Mouse (Mus musculus) midbrain, postnatal 0 days (tissue): ENCODE data around the gene Sgf29. TPM values are rescaled to one million over a fixed set of nuclear protein-coding genes. Genes with fewer than 3 reads are reported as not detected.
"Not testable (repeated sequence)": the region's sequence is repeated elsewhere in the genome, so short reads cannot be mapped to it uniquely, and the experiment has no call there.

Experiments
- ATAC-seq: fragments of 200-750 bp; cut with Nextera tagmentation; 2 replicates; pipeline ENCODE4 v1.8.0; 2017; ENCODE audit warnings: moderate number of reproducible peaks, mild to moderate bottlenecking, moderate TSS enrichment, moderate library complexity; ENCODE audit not compliant: low FRiP score
- DNase-seq: peaks from one replicate; pipeline ENCODE4 v3.0.0-alpha.2; 2015; ENCODE audit warnings: low spot score
- H3K27ac ChIP-seq: fragments of 300-500 bp; sonication (generic); 2 replicates; pipeline ENCODE4 v1.5.1; 2014; ENCODE audit warnings: low read depth, mild to moderate bottlenecking, low read length, mixed read lengths
- H3K27me3 ChIP-seq: fragments of 300-500 bp; sonication (generic); 2 replicates; pipeline ENCODE4 v1.6.1; 2014; ENCODE audit warnings: low read length, control low read depth, mixed read lengths; ENCODE audit not compliant: insufficient read depth
- H3K36me3 ChIP-seq: fragments of 300-500 bp; sonication (generic); 2 replicates; pipeline ENCODE4 v1.6.1; 2014; ENCODE audit warnings: low read length, control low read depth, mixed read lengths; ENCODE audit not compliant: insufficient read depth
- H3K4me1 ChIP-seq: fragments of 300-500 bp; sonication (generic); 2 replicates; pipeline ENCODE4 v1.6.1; 2014; ENCODE audit warnings: mild to moderate bottlenecking, control low read depth, antibody characterized with exemption, low read length, mixed read lengths; ENCODE audit not compliant: insufficient read depth
- H3K4me2 ChIP-seq: fragments of 300-500 bp; sonication (generic); 2 replicates; pipeline ENCODE4 v1.6.1; 2014; ENCODE audit warnings: low read depth, mild to moderate bottlenecking, low read length, mixed read lengths; ENCODE audit not compliant: poor library complexity, severe bottlenecking
- H3K4me3 ChIP-seq: fragments of 300-500 bp; sonication (generic); 2 replicates; pipeline ENCODE4 v1.5.1; 2014; ENCODE audit warnings: low read depth, mild to moderate bottlenecking, low read length, moderate library complexity
- H3K9ac ChIP-seq: fragments of 300-500 bp; sonication (generic); replicated peaks from 2 replicates; pipeline ENCODE4 v1.6.1; 2014; ENCODE audit warnings: mild to moderate bottlenecking, low read length, moderate library complexity, mixed read lengths; ENCODE audit not compliant: poor library complexity, severe bottlenecking
- H3K9me3 ChIP-seq: fragments of 300-500 bp; sonication (generic); 2 replicates; pipeline ENCODE4 v1.6.1; 2016; ENCODE audit warnings: low read length, control low read depth
- CTCF ChIP-seq: IDR thresholded peaks from 2 replicates; pipeline ENCODE4 v1.5.1; 2016; ENCODE audit warnings: antibody characterized with exemption, mild to moderate bottlenecking
- WGBS: fragments of 180-500 bp; shearing (Covaris S2); extraction: QIAGEN DNeasy Blood & Tissue Kit; methylation state at CpG from one replicate; pipeline ENCODE4 v1.1.7; 2014; 5-methylcytosine and 5-hydroxymethylcytosine counted together
- polyA plus RNA-seq: library from polyadenylated mRNA; unstranded; fragments of >200 nt; fragmentation: Nextera tagmentation; extraction: Ambion mirVana; gene quantifications from 2 replicates; pipeline ENCODE4 v1.2.1, GENCODE M21; 2015
- total RNA-seq: library from RNA; depleted of rRNA; stranded (reverse); fragments of >200 nt; gene quantifications from 2 replicates; pipeline ENCODE4 v1.2.3, GENCODE M21; 2014

The Sgf29 gene
- total and polyA plus RNA-seq, 2 experiments from 2014 or later, result 44.4 to 48.0 TPM

- no peak overlapping the region for H3K4me3 ChIP-seq
- no peaks in the 10 kb centered on the region for H3K27me3 ChIP-seq
- no peak overlapping the region for H3K27ac ChIP-seq
- no peak for DNase-seq
- H3K9me3 ChIP-seq, result no peaks in the 10 kb centered on the region
- no peaks in the 10 kb centered on the region for H3K36me3 ChIP-seq
- no peak overlapping the region for H3K4me2 ChIP-seq
- no peaks in the 10 kb centered on the region for H3K4me1 ChIP-seq
- no peak for TF ChIP-seq CTCF
- no peak for ATAC-seq
- H3K9ac ChIP-seq, result no peak overlapping the region
These were observed 13.7 kb upstream of the Sgf29 start for GRCm38 (mm10) chr7:126635375-126635774.

DNA sequence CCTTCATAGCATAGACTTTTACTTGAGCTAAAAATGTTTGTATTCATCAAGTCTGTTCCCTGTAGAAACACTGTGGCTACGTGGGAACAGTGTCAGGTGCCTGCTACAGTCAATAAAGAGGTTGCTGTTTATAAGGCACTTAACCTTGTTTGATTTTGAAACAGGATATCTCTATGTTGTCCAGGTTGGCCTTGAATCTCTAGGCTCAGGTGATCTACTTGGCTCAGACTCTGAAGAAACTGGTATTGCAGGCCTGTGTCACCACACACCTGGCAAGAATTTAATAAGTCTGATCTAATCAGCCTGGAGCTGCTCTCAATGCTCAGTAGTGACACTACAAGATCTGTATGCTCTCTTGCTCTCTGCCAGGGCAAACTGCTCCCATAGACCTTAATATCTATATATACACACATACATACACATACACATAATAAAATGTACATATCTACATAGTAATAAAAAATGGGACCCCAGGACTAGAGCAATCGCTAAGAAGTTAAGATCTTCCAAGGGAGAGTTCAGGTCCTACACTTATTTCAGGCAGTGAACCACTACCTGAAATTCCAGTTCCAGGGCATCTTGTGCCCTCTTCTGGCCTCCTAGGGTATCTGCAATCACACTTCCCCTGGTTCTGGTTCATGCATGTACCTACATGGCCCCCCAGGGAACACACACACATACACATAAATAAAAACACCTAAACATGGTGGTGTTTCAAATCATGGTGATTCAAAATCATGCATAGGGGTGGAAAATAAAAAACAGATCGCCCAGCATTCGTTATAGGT, 12.2 kb upstream of the Sgf29 start:
- no peaks in the 10 kb centered on the region for H3K27me3 ChIP-seq
- ATAC-seq (no peak), DNase-seq (peak; percentile 49)
- no peak overlapping the region for H3K4me3 ChIP-seq
- WGBS, result 14% methylated on average over 4 of the region's 4 CpGs
- TF ChIP-seq CTCF, result peak; percentile 75
- H3K36me3 ChIP-seq, result no peaks in the 10 kb centered on the region
- H3K9me3 ChIP-seq, result no peaks in the 10 kb centered on the region
- no peak overlapping the region for H3K27ac ChIP-seq
- H3K9ac ChIP-seq, result no peak overlapping the region
- no peaks in the 10 kb centered on the region for H3K4me1 ChIP-seq
- no peak overlapping the region for H3K4me2 ChIP-seq

GRCm38 (mm10) chr7:126642545-126643243, 6.4 kb upstream of the Sgf29 start:
- Histone ChIP-seq H3K4me1 (no peaks in the 10 kb centered on the region), H3K27ac (no peak overlapping the region), H3K4me2 (no peak overlapping the region), H3K9ac (no peak overlapping the region), H3K36me3 (no peaks in the 10 kb centered on the region), H3K4me3 (no peak overlapping the region), H3K9me3 (no peaks in the 10 kb centered on the region), H3K27me3 (no peaks in the 10 kb centered on the region)
- 78% methylated on average over 5 of the region's 5 CpGs for WGBS
- ATAC-seq (no peak), DNase-seq (no peak)
- peak; percentile 37 for TF ChIP-seq CTCF

DNA sequence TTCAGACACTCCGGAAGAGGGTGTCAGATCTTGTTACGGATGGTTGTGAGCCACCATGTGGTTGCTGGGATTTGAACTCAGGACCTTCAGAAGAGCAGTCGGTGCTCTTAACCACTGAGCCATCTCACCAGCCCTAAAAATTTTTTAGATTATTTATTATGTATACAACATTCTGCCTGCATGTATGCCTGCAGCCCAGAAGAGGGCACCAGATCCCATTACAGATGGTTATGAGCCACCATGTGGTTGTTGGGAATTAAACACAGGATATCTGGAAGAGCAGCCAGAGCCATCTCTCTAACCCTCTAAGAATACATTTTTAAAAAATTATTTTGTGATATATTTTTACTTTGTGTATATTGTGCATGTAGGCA, 5.9 kb upstream of the Sgf29 start:
- H3K4me1 ChIP-seq, H3K4me2 ChIP-seq, H3K9ac ChIP-seq, H3K4me3 ChIP-seq, H3K9me3 ChIP-seq, H3K36me3 ChIP-seq, ATAC-seq, H3K27ac ChIP-seq, H3K27me3 ChIP-seq: not testable (repeated sequence)
- TF ChIP-seq CTCF, result peak; percentile 77
- WGBS, result 68% methylated on average over 3 of the region's 3 CpGs
- DNase-seq, result peak; percentile 55

DNA sequence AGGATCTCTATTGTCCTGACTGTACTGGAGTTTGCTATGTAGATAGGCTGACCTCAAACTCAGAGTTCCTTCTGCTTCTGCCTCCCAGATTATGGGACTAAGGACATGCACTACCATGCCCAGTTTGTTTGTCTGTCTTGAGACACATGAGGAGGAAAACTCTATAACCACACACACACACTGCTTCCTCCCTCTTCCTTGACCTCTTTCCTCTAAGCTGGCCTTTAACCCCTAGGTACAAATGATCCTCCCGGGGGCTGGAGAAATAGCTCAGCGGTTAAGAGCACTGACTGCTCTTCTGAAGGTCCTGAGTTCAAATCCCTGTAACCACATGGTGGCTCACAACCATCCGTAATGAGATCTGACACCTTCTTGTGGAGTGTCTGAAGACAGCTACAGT, 4.8 kb upstream of the Sgf29 start:
- Histone ChIP-seq H3K27me3 (no peaks in the 10 kb centered on the region), H3K9me3 (no peaks in the 10 kb centered on the region), H3K4me2 (no peak overlapping the region), H3K4me1 (no peaks in the 10 kb centered on the region), H3K9ac (no peak overlapping the region), H3K4me3 (no peak overlapping the region), H3K36me3 (no peaks in the 10 kb centered on the region), H3K27ac (no peak overlapping the region)
- DNase-seq (no peak), ATAC-seq (no peak)
- 72% methylated on average over 3 of the region's 3 CpGs for WGBS
- TF ChIP-seq CTCF, result no peak

DNA sequence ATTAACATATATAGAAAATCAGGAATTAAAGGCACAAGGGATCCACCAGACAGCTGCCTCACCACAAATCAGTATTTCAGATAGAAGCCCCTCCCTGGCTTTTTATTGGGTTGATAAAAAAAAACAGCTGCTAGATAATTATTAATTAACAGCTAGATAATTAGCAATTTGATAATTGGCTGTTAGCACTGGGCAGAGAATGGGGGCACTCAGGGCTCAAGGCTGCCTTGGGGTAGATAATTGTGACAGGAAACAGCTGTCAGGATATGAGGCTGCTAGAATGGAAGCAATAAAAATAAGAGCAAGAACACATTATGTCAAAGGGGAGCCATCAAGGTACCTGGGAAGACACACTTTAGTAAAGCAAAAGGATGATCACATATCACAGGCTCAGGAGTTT, 4.2 kb upstream of the Sgf29 start:
- no peak for TF ChIP-seq CTCF
- Histone ChIP-seq H3K9me3 (no peaks in the 10 kb centered on the region), H3K4me2 (no peak overlapping the region), H3K9ac (no peak overlapping the region), H3K27ac (no peak overlapping the region), H3K4me1 (no peaks in the 10 kb centered on the region), H3K4me3 (no peak overlapping the region), H3K36me3 (no peaks in the 10 kb centered on the region), H3K27me3 (no peaks in the 10 kb centered on the region)
- ATAC-seq (no peak), DNase-seq (no peak)
